Mouse (Mus musculus) adrenal gland, adult 8-10 months (tissue): ENCODE results near the gene AU015836. TPM values are rescaled to one million over a fixed set of nuclear protein-coding genes. Genes with fewer than 3 reads are reported as not detected.
"Not testable (repeated sequence)": the region's sequence is repeated elsewhere in the genome, so short reads cannot be mapped to it uniquely, and the experiment has no call there.

ENCODE experiments used
- DNase-seq: peaks from one replicate; pipeline ENCODE4 v3.0.0; 2022
- total RNA-seq, 4 experiments: library from RNA; stranded (reverse); gene quantifications; 2 replicates each; pipeline ENCODE4 v1.2.4; 2022

AU015836 gene
- not detected for total RNA-seq

- no peak for DNase-seq
Observed at GRCm38 (mm10) chrX:93968444-93968843, at the start of gene AU015836. Gene AU015836 (plus strand): TSS chrX:93968659.

- DNase-seq = no peak
Observed at GRCm38 (mm10) chrX:93919017-93919416, 49.4 kb upstream of the AU015836 start.

GRCm38 (mm10) chrX:93928379-93928778 lies 40.1 kb upstream of the AU015836 start:
- DNase-seq = no peak

- DNase-seq = no peak
Observed at GRCm38 (mm10) chrX:93928794-93929193, 39.7 kb upstream of the AU015836 start.

- no peak for DNase-seq
Observed at GRCm38 (mm10) chrX:93931694-93932093, 36.8 kb upstream of the AU015836 start.

- DNase-seq = peak; percentile 3
Observed at GRCm38 (mm10) chrX:93956727-93957126, 11.7 kb upstream of the AU015836 start.

- no peak for DNase-seq
Observed at GRCm38 (mm10) chrX:93958502-93958901, 10.0 kb upstream of the AU015836 start.

- DNase-seq = no peak
Observed at GRCm38 (mm10) chrX:93980341-93980740, 11.9 kb downstream of the AU015836 start.

- DNase-seq = no peak
Observed at GRCm38 (mm10) chrX:93982193-93982592, 13.7 kb downstream of the AU015836 start.

- not testable (repeated sequence) for DNase-seq
Observed at GRCm38 (mm10) chrX:93985096-93985495, 16.6 kb downstream of the AU015836 start.

- no peak for DNase-seq
Observed at GRCm38 (mm10) chrX:94006991-94007390, 38.5 kb downstream of the AU015836 start.

GRCm38 (mm10) chrX:94009442-94009841 lies 41.0 kb downstream of the AU015836 start:
- no peak for DNase-seq

GRCm38 (mm10) chrX:94011656-94012173 lies 43.3 kb downstream of the AU015836 start:
- DNase-seq = no peak

GRCm38 (mm10) chrX:94012479-94013167 lies 44.2 kb downstream of the AU015836 start:
- DNase-seq = no peak

GRCm38 (mm10) chrX:94016891-94017290 lies 48.4 kb downstream of the AU015836 start:
- no peak for DNase-seq

- DNase-seq = no peak
Observed at GRCm38 (mm10) chrX:94022264-94022874, 53.9 kb downstream of the AU015836 start.

Other genes with a start within 250 kb of the AU015836 start
- gene Pdk3, start 136.5 kb upstream of the AU015836 start, total RNA-seq = 10 to 100 TPM; 11.7 to 22.6 (median 17.3) TPM
- gene Zfx, start 155.0 kb downstream of the AU015836 start, total RNA-seq = 10 to 100 TPM; 28.8 to 47.7 (median 41.3) TPM
- gene Eif2s3x, start 244.2 kb downstream of the AU015836 start, total RNA-seq = 100 to 1,000 TPM; 120 to 235 (median 168) TPM